Mouse (Mus musculus) liver, embryonic 14.5 days (tissue): Measurements from ENCODE around the gene Lama5.

Experiments
- CTCF ChIP-seq: IDR thresholded peaks from 2 replicates; pipeline ENCODE4 v1.5.1; 2016; ENCODE audit warnings: antibody characterized with exemption, low read depth, control low read depth
- EP300 ChIP-seq: IDR thresholded peaks from 2 replicates; pipeline ENCODE4 v1.6.1; 2016; ENCODE audit warnings: antibody characterized with exemption, low read depth

- TF ChIP-seq EP300 (no peak), CTCF (no peak)
Observed at GRCm38 (mm10) chr2:180251838-180252237, 26.2 kb upstream of the Lama5 start.
